Mouse (Mus musculus) heart, embryonic 12.5 days (tissue): ENCODE results near the gene Btbd35f14. TPM values are rescaled to one million over a fixed set of nuclear protein-coding genes. Genes with fewer than 3 reads are reported as not detected.
"Not testable (repeated sequence)": the region's sequence is repeated elsewhere in the genome, so short reads cannot be mapped to it uniquely, and the experiment has no call there.

Experiments
- ATAC-seq: fragments of 200-750 bp; cut with Nextera tagmentation; 2 replicates; pipeline ENCODE4 v1.8.0; 2017; ENCODE audit warnings: moderate TSS enrichment, moderate library complexity; ENCODE audit not compliant: insufficient number of reproducible peaks, low FRiP score
- H3K27ac ChIP-seq: fragments of 300-500 bp; sonication (generic); 2 replicates; pipeline ENCODE4 v1.5.1; 2016; ENCODE audit warnings: mild to moderate bottlenecking, moderate library complexity; ENCODE audit not compliant: poor library complexity, severe bottlenecking
- H3K27me3 ChIP-seq: fragments of 300-500 bp; sonication (generic); replicated peaks from 2 replicates; pipeline ENCODE4 v1.6.1; 2016; ENCODE audit warnings: mild to moderate bottlenecking, moderate library complexity
- H3K36me3 ChIP-seq: fragments of 300-500 bp; sonication (generic); 2 replicates; pipeline ENCODE4 v1.6.1; 2016; ENCODE audit warnings: mild to moderate bottlenecking, moderate library complexity
- H3K4me1 ChIP-seq: fragments of 300-500 bp; sonication (generic); replicated peaks from 2 replicates; pipeline ENCODE4 v1.6.1; 2016; ENCODE audit warnings: mild to moderate bottlenecking
- H3K4me2 ChIP-seq: fragments of 300-500 bp; sonication (generic); 2 replicates; pipeline ENCODE4 v1.6.1; 2016; ENCODE audit warnings: mild to moderate bottlenecking, moderate library complexity
- H3K4me3 ChIP-seq: fragments of 300-500 bp; sonication (generic); 2 replicates; pipeline ENCODE4 v1.5.1; 2016; ENCODE audit warnings: mild to moderate bottlenecking
- H3K9ac ChIP-seq: fragments of 300-500 bp; sonication (generic); 2 replicates; pipeline ENCODE4 v1.6.1; 2016; ENCODE audit warnings: mild to moderate bottlenecking, moderate library complexity
- H3K9me3 ChIP-seq: fragments of 300-500 bp; sonication (generic); replicated peaks from 2 replicates; pipeline ENCODE4 v1.6.1; 2016; ENCODE audit warnings: mild to moderate bottlenecking, moderate library complexity
- whole genome bisulfite sequencing: fragments of 180-500 bp; shearing (Covaris S2); methylation state at CpG from one replicate; pipeline ENCODE4 v1.1.7; 2016; 5-methylcytosine and 5-hydroxymethylcytosine counted together
- polyA plus RNA-seq: library from polyadenylated mRNA; unstranded; fragments of >200 nt; fragmentation: Nextera tagmentation; extraction: Ambion mirVana; gene quantifications from 2 replicates; pipeline ENCODE4 v1.2.1, GENCODE M21; 2016

Btbd35f14 gene
- polyA plus RNA-seq = not detected in 2 replicates

- not testable (repeated sequence) for H3K4me1 ChIP-seq, ATAC-seq, H3K4me2 ChIP-seq, H3K27ac ChIP-seq, H3K36me3 ChIP-seq, H3K9me3 ChIP-seq, H3K9ac ChIP-seq, H3K27me3 ChIP-seq, H3K4me3 ChIP-seq
- no CpG with 5 or more reads among the region's 3 CpGs for WGBS
Observed at GRCm38 (mm10) chrX:33702249-33702648, at the start of gene Btbd35f14. Btbd35f14 (minus strand) TSS chrX:33702349.

- not testable (repeated sequence) for H3K9ac ChIP-seq, ATAC-seq, H3K27me3 ChIP-seq, H3K4me2 ChIP-seq, H3K4me1 ChIP-seq, H3K36me3 ChIP-seq, H3K9me3 ChIP-seq, H3K4me3 ChIP-seq, H3K27ac ChIP-seq
- WGBS = 55% methylated on average over 3 of the region's 3 CpGs
Observed at GRCm38 (mm10) chrX:33656872-33657271, 45.3 kb downstream of the Btbd35f14 start, which contains the start of gene Btbd35f13. Btbd35f13 (plus strand) TSS chrX:33657172.

Other genes with a start within 250 kb of the Btbd35f14 start
- not detected in 2 replicates for gene Btbd35f15, start 125.0 kb downstream of the Btbd35f14 start, polyA plus RNA-seq
- gene Btbd35f13, start 45.2 kb downstream of the Btbd35f14 start, polyA plus RNA-seq = not detected in 2 replicates